Mouse (Mus musculus) induced T-regulatory cell, adult 2 months (primary cell): ENCODE results near the gene Ticam1.

Experiments
- DNase-seq: peaks from one replicate; pipeline ENCODE4 v3.0.0-alpha.2; 2012; ENCODE audit warnings: low read depth

Ticam1 gene

DNA sequence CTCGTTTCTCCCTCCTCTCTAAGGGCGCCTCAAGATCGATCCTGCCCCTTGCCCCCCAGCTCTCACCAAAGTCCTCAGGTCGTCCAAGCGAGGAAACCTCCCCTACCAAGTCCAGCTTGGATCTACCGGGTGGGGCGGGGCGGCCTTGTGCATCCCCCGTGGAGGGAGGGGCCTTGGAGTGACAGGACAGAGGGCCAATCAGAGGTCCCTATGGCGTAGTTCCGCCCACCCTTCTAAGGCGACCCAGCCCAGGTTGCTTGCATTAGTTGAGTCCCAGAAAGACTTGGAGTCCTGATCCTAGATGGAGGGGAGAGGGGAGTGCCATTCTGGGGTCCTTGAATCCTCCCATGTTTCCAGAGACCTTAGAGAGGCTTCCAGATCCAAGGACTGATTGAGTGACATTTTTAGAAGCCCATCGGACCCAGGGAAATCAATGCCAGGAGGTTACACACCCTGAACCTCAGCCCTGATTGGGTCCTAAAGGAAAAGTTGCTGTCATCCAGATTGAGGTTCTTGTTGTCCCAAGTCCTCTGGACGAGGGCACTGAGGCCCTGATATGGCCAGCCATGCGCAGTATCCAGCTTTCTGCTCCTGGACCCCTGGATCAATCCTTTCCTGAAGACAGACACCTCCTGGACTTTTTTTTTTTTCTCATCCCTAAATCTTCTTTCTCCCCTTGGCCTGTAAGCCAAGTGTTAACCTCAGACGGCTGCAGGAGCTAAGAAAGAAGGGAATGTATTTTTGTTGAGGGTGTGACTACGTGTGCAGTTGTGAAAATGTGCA is 14.0 kb upstream of the Ticam1 start:
- peak; percentile 95 for DNase-seq

DNA sequence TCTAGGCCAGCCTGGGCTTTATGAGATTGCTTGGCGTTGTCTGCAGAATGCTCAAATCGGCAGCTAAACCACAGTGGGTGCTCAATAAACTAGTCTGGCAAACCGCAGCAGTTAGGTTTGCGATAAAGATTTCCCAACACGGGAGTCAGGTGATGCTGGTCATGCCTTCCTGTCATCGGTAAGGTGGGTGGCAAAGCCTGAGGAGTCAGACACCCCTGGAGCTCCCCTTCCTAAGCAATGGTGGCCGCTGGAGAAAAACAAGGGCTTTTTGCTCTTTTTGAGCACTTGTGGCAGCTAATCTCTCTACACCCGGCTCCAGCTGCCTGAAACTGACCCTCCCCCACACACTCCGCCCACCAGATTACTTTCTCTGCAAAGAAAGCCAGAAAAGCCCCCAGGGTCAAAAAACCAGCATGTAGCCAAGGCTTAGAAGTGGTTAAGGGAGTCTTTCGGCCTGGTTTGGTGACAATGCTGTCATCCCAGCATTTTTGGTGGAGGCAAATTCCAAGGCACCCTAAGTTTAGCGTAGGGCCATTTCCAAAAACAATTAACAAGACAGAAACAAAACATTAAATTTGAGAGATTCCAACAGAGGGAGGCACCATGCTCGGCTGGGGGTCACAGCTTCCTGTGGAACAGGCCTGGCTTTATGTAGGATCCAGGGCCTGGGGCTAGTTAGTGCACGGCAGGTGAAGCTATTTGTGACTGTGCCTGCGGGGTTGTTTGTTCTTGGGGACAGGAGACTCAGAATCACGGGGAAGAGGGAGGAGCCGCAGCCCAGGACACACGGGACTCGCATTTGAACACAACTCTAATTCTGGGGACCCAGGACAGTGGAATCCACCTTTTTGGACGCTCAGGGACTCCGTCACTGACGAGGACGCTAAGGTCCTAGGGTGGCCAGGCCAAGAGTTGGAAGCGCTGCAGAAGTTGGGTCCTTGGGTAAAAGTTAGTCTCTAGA is 13.1 kb upstream of the Ticam1 start:
- peak; percentile 82 for DNase-seq

DNA sequence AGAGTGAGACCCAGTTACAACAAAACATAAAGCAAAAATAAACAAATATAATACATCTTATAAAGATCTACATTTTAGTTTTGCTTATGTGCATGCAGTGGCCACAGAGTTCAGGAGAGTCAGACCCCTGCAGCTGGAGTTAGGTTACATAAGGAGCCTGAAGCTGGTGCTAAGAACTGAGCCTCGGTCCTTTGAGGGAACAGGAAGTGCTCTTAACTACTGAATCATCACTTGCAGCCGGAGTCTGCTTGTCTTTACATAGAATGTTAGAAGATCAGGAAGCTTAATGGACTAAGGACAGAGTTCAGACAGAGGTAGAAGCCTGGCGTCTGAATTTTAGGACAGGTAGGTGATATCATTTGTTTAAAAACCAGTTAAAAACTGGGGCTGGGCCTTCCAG is 12.3 kb upstream of the Ticam1 start:
- DNase-seq = no peak

- DNase-seq = no peak
Observed at GRCm38 (mm10) chr17:56287830-56288229, 11.2 kb upstream of the Ticam1 start.

DNA sequence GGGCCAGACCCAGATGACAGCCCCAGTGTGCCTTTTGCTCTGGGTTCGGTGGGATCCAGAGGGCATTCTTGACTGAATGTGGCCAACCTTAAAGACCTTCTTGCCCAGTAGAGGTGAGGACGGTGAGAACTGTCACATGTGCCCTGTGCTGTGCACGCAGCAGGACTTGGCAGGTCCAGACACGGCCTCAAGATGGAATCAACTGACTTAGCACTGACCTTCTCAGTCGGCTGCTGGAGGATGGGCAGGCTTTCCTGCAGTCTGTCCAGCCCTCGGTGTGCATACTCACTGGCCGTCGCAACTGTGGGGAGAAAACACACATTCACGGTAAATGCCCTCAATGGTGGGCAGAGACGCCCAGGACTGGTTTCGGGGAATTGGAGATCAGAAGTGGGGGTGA is 9.4 kb upstream of the Ticam1 start:
- DNase-seq = no peak

- no peak for DNase-seq
Observed at GRCm38 (mm10) chr17:56283316-56283715, 6.7 kb upstream of the Ticam1 start.

DNA sequence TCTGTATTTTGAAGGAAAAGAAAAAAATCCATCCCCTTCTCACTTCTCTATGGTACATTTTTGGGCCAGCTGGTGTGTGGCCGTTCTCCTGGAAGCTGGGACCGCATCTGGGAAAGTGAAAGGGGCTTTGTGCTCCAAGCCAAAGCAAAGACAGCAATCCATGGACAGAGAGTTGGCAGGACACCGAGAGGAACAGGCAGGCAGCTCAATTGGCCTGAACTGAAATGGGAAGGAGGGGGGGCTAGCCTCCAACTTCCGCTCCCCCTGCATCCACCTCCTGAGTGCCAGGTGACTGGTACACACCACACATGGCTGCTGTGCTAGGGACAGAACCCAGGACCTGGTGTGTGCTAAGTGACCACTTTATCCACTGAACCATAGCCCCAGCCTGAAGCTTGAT is 6.2 kb upstream of the Ticam1 start:
- DNase-seq = no peak

- no peak for DNase-seq
Observed at GRCm38 (mm10) chr17:56281193-56281592, 4.6 kb upstream of the Ticam1 start.

- DNase-seq = no peak
Observed at GRCm38 (mm10) chr17:56279481-56280155, 3.0 kb upstream of the Ticam1 start.

- DNase-seq = no peak
Observed at GRCm38 (mm10) chr17:56278340-56278739, 1.8 kb upstream of the Ticam1 start.

GRCm38 (mm10) chr17:56277567-56277893 is 944 bp upstream of the Ticam1 start:
- DNase-seq = no peak

GRCm38 (mm10) chr17:56275842-56276480 is 625 bp downstream of the Ticam1 start:
- peak; percentile 47 for DNase-seq

- DNase-seq = no peak
Observed at GRCm38 (mm10) chr17:56273986-56274385, 2.6 kb downstream of the Ticam1 start.

- DNase-seq = no peak
Observed at GRCm38 (mm10) chr17:56273482-56273881, 3.1 kb downstream of the Ticam1 start.

GRCm38 (mm10) chr17:56272644-56273043 is 3.9 kb downstream of the Ticam1 start:
- DNase-seq = no peak

DNA sequence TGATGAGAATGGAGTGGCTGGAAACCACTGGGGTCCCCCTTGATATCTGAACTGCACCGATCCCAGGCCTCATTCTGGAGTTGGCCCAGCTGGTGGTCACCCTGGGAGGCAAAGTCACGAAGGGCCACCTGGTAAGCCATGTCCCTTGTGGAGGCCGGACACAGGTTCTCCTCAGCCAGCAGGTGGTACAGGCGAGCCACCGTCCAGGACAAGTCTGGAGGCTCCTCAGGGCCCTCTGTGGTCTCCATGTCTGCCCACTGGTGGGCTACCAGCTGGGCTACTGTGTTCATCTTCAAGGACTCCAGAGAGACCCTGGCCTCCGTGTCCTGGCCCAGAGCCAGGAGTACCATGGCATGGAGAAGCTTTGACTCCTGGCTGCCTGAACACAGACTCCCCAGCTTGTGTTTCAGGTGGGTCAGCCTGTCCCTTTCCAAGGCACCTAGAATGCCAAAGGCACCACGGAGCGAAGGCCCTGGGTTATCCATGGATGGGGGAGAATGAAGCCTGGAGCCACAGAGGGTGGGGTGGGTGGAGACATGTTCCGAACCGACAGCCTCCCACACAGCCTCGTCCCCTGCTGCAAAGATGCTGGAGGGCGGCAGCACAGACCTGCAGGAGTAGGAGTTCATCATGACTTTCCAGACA is 4.9 kb downstream of the Ticam1 start:
- DNase-seq = no peak

- no peak for DNase-seq
Observed at GRCm38 (mm10) chr17:56269741-56270140, 6.8 kb downstream of the Ticam1 start.

- DNase-seq = peak; percentile 87
Observed at GRCm38 (mm10) chr17:56269153-56269630, 7.4 kb downstream of the Ticam1 start.

- DNase-seq = no peak
Observed at GRCm38 (mm10) chr17:56266271-56266670, 10.3 kb downstream of the Ticam1 start.

GRCm38 (mm10) chr17:56265869-56266268 is 10.7 kb downstream of the Ticam1 start:
- no peak for DNase-seq

DNA sequence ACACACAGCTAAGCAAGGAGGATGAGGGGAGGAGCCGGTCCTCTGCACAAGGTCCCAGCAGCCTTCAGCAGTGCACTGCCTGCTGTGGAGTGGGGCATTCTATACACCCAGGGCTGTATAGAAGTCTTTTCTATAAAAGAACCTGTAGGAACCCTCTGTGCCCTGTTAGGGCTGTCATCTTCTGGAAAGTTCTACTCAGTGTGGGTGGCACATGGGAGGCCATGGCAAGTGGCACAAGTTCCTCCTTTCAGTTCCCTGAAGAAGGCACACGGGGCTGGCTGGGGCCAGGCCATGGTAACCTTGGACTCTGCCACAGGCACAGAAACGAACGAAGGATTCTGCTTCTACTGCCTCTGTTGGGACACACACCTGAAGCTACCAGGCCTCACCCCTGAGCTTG is 11.6 kb downstream of the Ticam1 start:
- no peak for DNase-seq
